Mouse (Mus musculus): Measurements from ENCODE around the gene Frmd4a.

- TF ChIP-seq CHD2 (IDR thresholded peaks at IDR 0.05; ENCODE audit: low read depth, low read length) (no peak), MAFK (IDR thresholded peaks at IDR 0.05; ENCODE audit: insufficient read depth, low read depth, low read length) (no peak)
These were observed 468.7 kb downstream of the Frmd4a start for GRCm38 (mm10) chr2:4486185-4486584.

Measured in ES-E14 (cell line).